Mouse (Mus musculus): ENCODE data around the gene Ranbp3. TPM values are rescaled to one million over a fixed set of nuclear protein-coding genes. Genes with fewer than 3 reads are reported as not detected.

Ranbp3 gene
- polyA plus RNA-seq, 1 experiment from 2014 or later, result 132 TPM

DNA sequence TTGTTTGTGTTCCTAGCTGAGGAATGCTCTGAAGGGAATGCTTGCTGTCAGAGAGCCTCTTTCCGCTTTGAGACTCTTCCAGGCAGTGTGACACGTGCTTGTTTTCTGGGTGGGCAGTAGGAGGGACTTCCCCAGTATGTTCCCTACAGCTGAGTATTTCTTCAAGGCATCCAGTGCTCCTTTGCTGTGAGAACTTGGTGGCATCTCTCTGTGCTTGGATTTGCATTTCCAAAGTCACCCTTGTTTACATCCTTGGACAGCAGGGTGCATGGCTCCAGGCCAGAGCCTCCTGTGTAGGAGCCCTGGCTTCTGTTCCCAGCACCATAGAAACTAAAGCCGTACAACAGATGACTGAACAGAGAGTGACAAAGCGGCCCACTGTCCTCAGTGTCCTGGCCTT, 35.6 kb downstream of the Ranbp3 start:
- Histone ChIP-seq H3K9ac (ENCODE audit: low read length) (no peak overlapping the region), H3K36me3 (ENCODE audit: control insufficient read depth, insufficient read depth, low read length) (peaks cover 38% of the 10 kb centered on the region), H3K27ac (ENCODE audit: low read depth, low read length) (no peak overlapping the region), H3K9me3 (ENCODE audit: control insufficient read depth, low read length) (no peaks in the 10 kb centered on the region), H3K27me3 (ENCODE audit: control insufficient read depth, insufficient read depth, low read length) (no peaks in the 10 kb centered on the region), H3K4me1 (replicated peaks; ENCODE audit: control insufficient read depth, insufficient read depth, low read length) (no peaks in the 10 kb centered on the region), H3K4me3 (ENCODE audit: low read depth, low read length) (no peak overlapping the region), H3K4me2 (ENCODE audit: low read depth, low read length, severe bottlenecking) (no peak overlapping the region)
- DNase-seq (ENCODE audit: low spot score), result no peak
- 90% methylated on average over 4 of the region's 4 CpGs for WGBS
- no peak for ATAC-seq (replicated peaks; ENCODE audit: low FRiP score)

DNA sequence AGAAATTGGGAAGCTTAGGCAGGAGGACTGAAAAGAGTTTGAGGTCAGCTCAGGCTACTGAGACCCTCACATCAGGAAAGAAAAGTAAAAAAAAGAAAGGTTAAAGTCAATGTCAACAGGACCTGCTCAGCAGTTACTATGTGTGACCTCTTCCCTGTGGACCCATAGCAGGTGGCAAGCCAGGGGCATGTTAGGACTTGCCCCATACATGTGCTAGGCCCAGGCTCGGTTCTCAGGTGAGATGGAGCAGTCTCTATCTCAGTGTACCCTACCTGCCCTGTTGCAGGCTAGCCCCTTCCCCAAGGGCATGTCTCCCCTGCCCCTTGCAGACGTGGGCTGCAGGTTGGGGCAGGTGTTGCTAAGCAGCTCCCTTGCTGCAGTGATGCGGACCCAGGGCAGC, 36.6 kb downstream of the Ranbp3 start:
- H3K9me3 ChIP-seq (ENCODE audit: control insufficient read depth, low read length), result no peaks in the 10 kb centered on the region
- DNase-seq (ENCODE audit: low spot score) (no peak), ATAC-seq (replicated peaks; ENCODE audit: low FRiP score) (no peak)
- H3K9ac ChIP-seq (ENCODE audit: low read length), result no peak overlapping the region
- no peaks in the 10 kb centered on the region for H3K27me3 ChIP-seq (ENCODE audit: control insufficient read depth, insufficient read depth, low read length)
- H3K27ac ChIP-seq (ENCODE audit: low read depth, low read length), result no peak overlapping the region
- 96% methylated on average over 3 of the region's 3 CpGs for WGBS
- H3K4me1 ChIP-seq (replicated peaks; ENCODE audit: control insufficient read depth, insufficient read depth, low read length), result no peaks in the 10 kb centered on the region
- no peak overlapping the region for H3K4me2 ChIP-seq (ENCODE audit: low read depth, low read length, severe bottlenecking)
- H3K4me3 ChIP-seq (ENCODE audit: low read depth, low read length), result no peak overlapping the region
- H3K36me3 ChIP-seq (ENCODE audit: control insufficient read depth, insufficient read depth, low read length), result peaks cover 38% of the 10 kb centered on the region

DNA sequence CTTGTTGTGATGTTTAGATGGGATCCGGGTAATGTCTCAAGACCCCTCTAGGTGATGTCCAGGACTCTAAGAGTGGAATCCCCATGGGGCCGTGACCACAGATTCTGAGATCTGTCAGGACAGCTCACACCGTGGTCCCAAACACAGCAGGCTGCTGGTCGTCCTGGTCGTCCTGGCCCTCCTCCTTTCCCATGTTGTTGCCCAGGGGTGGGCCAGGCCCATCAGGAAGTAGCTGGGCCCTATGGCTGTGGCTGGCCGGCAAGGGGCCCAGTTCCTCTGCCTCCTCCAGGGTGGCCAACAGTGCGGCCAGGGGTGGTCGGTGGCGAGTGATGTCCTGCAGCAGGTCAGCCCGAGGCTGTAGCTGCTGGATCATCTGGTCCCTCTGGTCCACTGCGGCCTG, 42.3 kb downstream of the Ranbp3 start:
- Histone ChIP-seq H3K4me2 (ENCODE audit: low read depth, low read length, severe bottlenecking) (no peak overlapping the region), H3K9me3 (ENCODE audit: control insufficient read depth, low read length) (no peaks in the 10 kb centered on the region), H3K27me3 (ENCODE audit: control insufficient read depth, insufficient read depth, low read length) (no peaks in the 10 kb centered on the region), H3K4me3 (ENCODE audit: low read depth, low read length) (no peak overlapping the region), H3K9ac (ENCODE audit: low read length) (no peak overlapping the region), H3K27ac (ENCODE audit: low read depth, low read length) (no peak overlapping the region), H3K36me3 (ENCODE audit: control insufficient read depth, insufficient read depth, low read length) (peaks cover 4% of the 10 kb centered on the region; the same call in 1 of the 2 replicates), H3K4me1 (replicated peaks; ENCODE audit: control insufficient read depth, insufficient read depth, low read length) (peaks cover 4% of the 10 kb centered on the region; the same call in 1 of the 2 replicates)
- DNase-seq (ENCODE audit: low spot score), result no peak
- no peak for ATAC-seq (replicated peaks; ENCODE audit: low FRiP score)
- 60% methylated on average over 11 of the region's 11 CpGs for WGBS

DNA sequence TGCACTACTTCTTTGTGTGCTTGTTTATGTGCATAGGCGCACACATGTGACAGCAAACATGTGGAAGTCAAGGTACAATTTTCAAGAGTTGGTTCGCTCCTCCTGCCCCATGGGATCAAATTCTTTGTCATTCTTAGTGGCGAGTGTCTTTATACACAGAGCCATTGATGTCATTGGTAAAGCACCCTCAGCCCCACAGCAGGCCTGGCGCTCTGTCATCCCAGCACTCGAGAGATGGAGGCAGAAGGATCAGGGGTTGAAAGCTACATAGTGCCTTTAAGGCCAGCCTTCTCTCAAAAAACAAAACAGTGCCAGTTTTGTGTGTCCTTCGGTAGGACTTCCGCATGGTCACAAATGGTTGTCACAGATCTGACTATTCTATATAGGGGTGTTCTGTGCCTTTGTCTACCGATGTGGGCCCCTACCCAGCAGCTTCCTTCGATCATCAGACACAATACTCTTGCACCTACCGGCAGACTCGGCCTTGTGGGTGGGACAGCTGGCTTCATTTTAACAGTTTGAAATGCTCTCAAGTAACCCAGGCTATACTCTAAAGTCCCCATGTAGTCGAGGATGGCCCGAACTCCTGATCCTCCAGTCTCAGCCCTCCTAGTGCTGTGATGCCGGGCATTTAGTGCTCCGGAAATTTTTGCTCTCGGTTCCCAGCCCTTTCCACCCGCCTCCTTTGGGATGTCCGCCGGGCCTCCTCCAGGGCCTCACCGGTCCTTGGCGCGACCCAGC, 43.0 kb downstream of the Ranbp3 start:
- DNase-seq (ENCODE audit: low spot score) (no peak), ATAC-seq (replicated peaks; ENCODE audit: low FRiP score) (no peak)
- Histone ChIP-seq H3K9ac (ENCODE audit: low read length) (peak overlapping the region; percentile 49), H3K4me3 (ENCODE audit: low read depth, low read length) (peak overlapping the region; percentile 72), H3K9me3 (ENCODE audit: control insufficient read depth, low read length) (no peaks in the 10 kb centered on the region), H3K4me1 (replicated peaks; ENCODE audit: control insufficient read depth, insufficient read depth, low read length) (peaks cover 4% of the 10 kb centered on the region; the same call in 1 of the 2 replicates), H3K27ac (ENCODE audit: low read depth, low read length) (no peak overlapping the region), H3K4me2 (ENCODE audit: low read depth, low read length, severe bottlenecking) (peak overlapping the region; percentile 90), H3K36me3 (ENCODE audit: control insufficient read depth, insufficient read depth, low read length) (no peaks in the 10 kb centered on the region; the same call in 1 of the 2 replicates), H3K27me3 (ENCODE audit: control insufficient read depth, insufficient read depth, low read length) (no peaks in the 10 kb centered on the region)
- 24% methylated on average over 22 of the region's 22 CpGs for WGBS

DNA sequence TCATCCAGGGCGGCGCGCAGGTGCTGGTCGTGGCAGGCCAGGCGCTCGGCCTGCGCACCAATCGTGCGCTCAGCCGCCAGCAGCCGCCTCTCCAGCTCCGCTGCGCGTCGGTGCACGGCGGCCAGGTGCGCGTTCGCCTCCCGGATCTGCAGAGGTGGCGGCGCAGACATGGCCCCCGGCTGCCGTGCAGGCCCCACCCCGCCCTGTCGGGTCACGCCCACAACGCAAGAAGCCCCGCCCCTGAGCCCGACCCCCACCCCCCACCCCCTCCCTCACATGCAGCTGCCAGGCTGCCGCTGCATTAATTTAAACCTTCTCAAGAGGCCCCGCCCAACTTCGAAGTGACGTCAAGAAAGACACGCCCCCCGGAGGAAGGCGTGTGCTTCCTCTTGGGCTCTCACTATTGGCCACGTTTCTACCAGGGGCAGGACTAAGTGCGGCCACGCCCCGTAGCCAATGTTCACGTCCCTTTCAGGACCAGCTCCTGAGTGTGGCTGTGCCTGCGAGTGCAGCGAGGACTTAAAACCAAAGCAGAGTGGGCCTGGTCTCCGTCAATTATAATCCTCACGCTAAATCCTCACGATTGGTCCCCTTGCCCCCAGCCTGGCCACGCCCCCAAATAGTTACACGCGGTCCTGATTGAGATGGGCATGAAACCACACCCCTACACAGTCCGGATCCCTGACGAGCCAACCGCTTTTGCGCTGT, 43.7 kb downstream of the Ranbp3 start:
- ATAC-seq (replicated peaks; ENCODE audit: low FRiP score), result peak; percentile 94
- DNase-seq (ENCODE audit: low spot score), result peak; percentile 98

DNA sequence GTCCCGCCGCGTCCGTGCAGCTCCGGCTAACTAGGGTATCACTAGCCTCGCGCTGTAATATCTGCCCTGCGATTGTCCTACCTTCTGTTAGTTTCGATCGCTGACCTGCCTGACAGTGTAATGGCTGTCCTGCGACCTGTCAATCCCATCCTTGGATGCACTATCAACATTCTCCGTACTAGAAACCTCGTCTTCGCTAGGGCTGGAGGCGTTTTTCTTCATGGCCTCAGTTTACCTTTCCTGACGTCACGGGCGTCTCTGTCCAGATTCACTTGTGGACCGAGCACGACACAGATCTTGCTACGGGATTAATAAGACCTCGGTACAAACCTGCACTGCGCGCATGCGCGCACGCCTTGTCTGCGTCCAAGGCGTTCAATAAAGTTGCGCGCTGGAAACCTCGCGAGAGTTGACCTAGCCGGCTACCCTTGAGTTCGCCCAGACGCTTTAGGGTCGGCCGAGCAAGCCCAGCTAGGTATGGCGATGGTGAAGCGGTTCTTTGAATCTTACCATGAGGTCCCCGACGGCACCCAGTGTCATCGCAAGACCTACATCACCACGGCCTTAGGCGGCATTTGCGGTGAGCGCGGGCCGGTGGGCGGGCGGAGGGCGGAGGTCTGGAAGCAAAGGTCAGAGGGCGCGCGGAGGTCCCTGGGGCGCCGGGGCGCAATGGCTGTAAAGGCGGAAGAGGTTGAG, 44.4 kb downstream of the Ranbp3 start, which contains the start of the genes Ndufa11 and Vmac:
TSS of gene Ndufa11 (plus strand) at position 405 of the 696 bp plus-strand sequence.
TSS of gene Vmac (minus strand) at position 660 of the 696 bp plus-strand sequence.
- ATAC-seq (replicated peaks; ENCODE audit: low FRiP score), result peak; percentile 77
- Histone ChIP-seq H3K27me3 (ENCODE audit: control insufficient read depth, insufficient read depth, low read length) (no peaks in the 10 kb centered on the region), H3K27ac (ENCODE audit: low read depth, low read length) (peak within 1 kb of the TSS; percentile 52; the same call in 1 of the 2 replicates), H3K9ac (ENCODE audit: low read length) (peak within 1 kb of the TSS; percentile 85), H3K4me3 (ENCODE audit: low read depth, low read length) (peak within 1 kb of the TSS; percentile 72), H3K9me3 (ENCODE audit: control insufficient read depth, low read length) (no peaks in the 10 kb centered on the region), H3K36me3 (ENCODE audit: control insufficient read depth, insufficient read depth, low read length) (no peaks in the 10 kb centered on the region; the same call in 1 of the 2 replicates), H3K4me1 (replicated peaks; ENCODE audit: control insufficient read depth, insufficient read depth, low read length) (peaks cover 4% of the 10 kb centered on the region; the same call in 1 of the 2 replicates), H3K4me2 (ENCODE audit: low read depth, low read length, severe bottlenecking) (peak within 1 kb of the TSS; percentile 90)
- peak; percentile 98 for DNase-seq (ENCODE audit: low spot score)
- under 1% methylated on average over 59 of the region's 59 CpGs for WGBS

More for the DNA sequence above, 43.7 kb downstream of the Ranbp3 start:
- Histone ChIP-seq H3K36me3 (ENCODE audit: control insufficient read depth, insufficient read depth, low read length) (no peaks in the 10 kb centered on the region; the same call in 1 of the 2 replicates), H3K9ac (ENCODE audit: low read length) (peak overlapping the region; percentile 49), H3K27me3 (ENCODE audit: control insufficient read depth, insufficient read depth, low read length) (no peaks in the 10 kb centered on the region), H3K27ac (ENCODE audit: low read depth, low read length) (peak overlapping the region; percentile 52; the same call in 1 of the 2 replicates), H3K4me3 (ENCODE audit: low read depth, low read length) (peak overlapping the region; percentile 72), H3K4me2 (ENCODE audit: low read depth, low read length, severe bottlenecking) (peak overlapping the region; percentile 90), H3K9me3 (ENCODE audit: control insufficient read depth, low read length) (no peaks in the 10 kb centered on the region), H3K4me1 (replicated peaks; ENCODE audit: control insufficient read depth, insufficient read depth, low read length) (peaks cover 4% of the 10 kb centered on the region; the same call in 1 of the 2 replicates)
- WGBS, result under 1% methylated on average over 53 of the region's 55 CpGs

DNA sequence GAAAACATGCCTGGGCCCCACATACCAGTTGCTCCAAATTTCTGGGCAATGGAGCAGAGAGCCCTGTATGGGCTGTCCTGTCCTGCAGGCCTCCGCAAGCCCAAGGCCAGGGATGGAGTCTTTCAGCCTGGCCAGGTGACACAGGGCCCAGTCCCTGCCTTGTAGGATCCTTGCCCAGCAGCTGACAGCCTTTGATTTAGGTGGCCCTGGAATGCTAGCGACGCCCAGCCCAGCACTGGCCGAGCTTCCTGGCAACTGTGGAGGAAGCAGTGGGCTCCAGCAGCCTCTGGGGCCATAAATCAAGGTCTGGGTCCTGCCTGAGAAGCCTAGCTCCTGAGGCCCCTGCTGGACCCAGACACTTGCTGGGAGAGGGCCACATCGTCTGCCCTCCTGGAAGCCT, 49.3 kb downstream of the Ranbp3 start:
- ATAC-seq (replicated peaks; ENCODE audit: low FRiP score) (no peak), DNase-seq (ENCODE audit: low spot score) (no peak)
- WGBS, result 93% methylated on average over 5 of the region's 5 CpGs
- Histone ChIP-seq H3K27me3 (ENCODE audit: control insufficient read depth, insufficient read depth, low read length) (no peaks in the 10 kb centered on the region), H3K4me2 (ENCODE audit: low read depth, low read length, severe bottlenecking) (no peak overlapping the region), H3K4me3 (ENCODE audit: low read depth, low read length) (no peak overlapping the region), H3K27ac (ENCODE audit: low read depth, low read length) (no peak overlapping the region), H3K9me3 (ENCODE audit: control insufficient read depth, low read length) (no peaks in the 10 kb centered on the region), H3K36me3 (ENCODE audit: control insufficient read depth, insufficient read depth, low read length) (peaks cover 2% of the 10 kb centered on the region; the same call in 1 of the 2 replicates), H3K9ac (ENCODE audit: low read length) (no peak overlapping the region), H3K4me1 (replicated peaks; ENCODE audit: control insufficient read depth, insufficient read depth, low read length) (peaks cover 4% of the 10 kb centered on the region; the same call in 1 of the 2 replicates)

All from forebrain, embryonic 11.5 days (tissue).